Mouse (Mus musculus) embryonic fibroblast, embryonic 13.5 days (primary cell): ENCODE data around the gene Camkk1.

Experiments
- CTCF ChIP-seq: IDR thresholded peaks from 2 replicates; pipeline ENCODE4 v1.5.1; 2011; ENCODE audit warnings: mild to moderate bottlenecking, control low read depth, low read length, moderate library complexity, borderline replicate concordance; ENCODE audit not compliant: insufficient read depth
- POLR2A ChIP-seq: IDR thresholded peaks from 2 replicates; pipeline ENCODE4 v1.6.1; 2011; ENCODE audit warnings: low read depth, mild to moderate bottlenecking, control low read depth, low read length, moderate library complexity

DNA sequence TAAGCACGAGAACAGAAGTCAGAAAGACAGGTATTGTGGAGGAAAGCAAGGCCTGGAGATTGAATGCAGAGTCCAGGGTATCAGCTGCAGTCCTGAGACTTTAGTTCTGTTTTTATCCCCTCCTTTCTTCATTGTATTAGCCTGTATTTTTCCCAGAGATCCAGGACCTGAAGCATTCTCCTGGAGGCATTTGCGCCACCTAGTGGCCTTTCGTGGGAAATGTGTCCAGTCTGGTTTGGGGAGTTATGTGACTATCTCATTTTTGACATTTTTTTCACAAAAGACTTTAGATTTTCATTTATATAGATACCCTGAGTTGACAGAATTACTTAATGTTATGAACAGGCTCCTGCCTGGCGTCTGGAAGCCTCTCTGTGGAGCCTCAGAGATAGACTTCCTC lies 30.5 kb downstream of the Camkk1 start:
- TF ChIP-seq POLR2A (no peak), CTCF (peak; percentile 43; the same call in 1 of the 2 replicates)
